Mouse (Mus musculus) layer of hippocampus, postnatal 14 days (tissue): ENCODE measurements around the gene Parvg. TPM values are rescaled to one million over a fixed set of nuclear protein-coding genes. Genes with fewer than 3 reads are reported as not detected.

ENCODE experiments used
- DNase-seq, 2 experiments: peaks; one replicate each; pipeline ENCODE4 v3.0.0; 2021 to 2022; ENCODE audit warnings: low spot score in 2 of 2, mixed read lengths in 1 of 2
- total RNA-seq, 2 experiments: library from RNA; stranded (reverse); gene quantifications; 2 replicates each; pipeline ENCODE4 v1.2.3; 2021

Parvg gene
- total RNA-seq, 2 experiments from 2014 or later, result 7.6 to 8.6 TPM

- no peak for DNase-seq
Observed at GRCm38 (mm10) chr15:84349915-84350738, 26.3 kb downstream of the Parvg start.

- DNase-seq, result no peak
Observed at GRCm38 (mm10) chr15:84351342-84351741, 27.5 kb downstream of the Parvg start.

- peak; percentile 81 to 84 for DNase-seq
Observed at GRCm38 (mm10) chr15:84351915-84352844, 28.4 kb downstream of the Parvg start.

- no peak for DNase-seq
Observed at GRCm38 (mm10) chr15:84355081-84355480, 31.3 kb downstream of the Parvg start.

- DNase-seq, result no peak
Observed at GRCm38 (mm10) chr15:84364746-84365145, 40.9 kb downstream of the Parvg start.

- DNase-seq, result no peak
Observed at GRCm38 (mm10) chr15:84365675-84366381, 42.0 kb downstream of the Parvg start.

- peak; percentile 47 to 67 for DNase-seq
Observed at GRCm38 (mm10) chr15:84366574-84366989, 42.8 kb downstream of the Parvg start.

- no peak for DNase-seq
Observed at GRCm38 (mm10) chr15:84367402-84367801, 43.6 kb downstream of the Parvg start.

- DNase-seq, result no peak
Observed at GRCm38 (mm10) chr15:84372801-84373200, 49.0 kb downstream of the Parvg start.

- DNase-seq, result no peak
Observed at GRCm38 (mm10) chr15:84378734-84379133, 54.9 kb downstream of the Parvg start.

- DNase-seq, result no peak
Observed at GRCm38 (mm10) chr15:84380181-84380580, 56.4 kb downstream of the Parvg start.

GRCm38 (mm10) chr15:84384066-84384465 is 60.2 kb downstream of the Parvg start:
- DNase-seq, result no peak

GRCm38 (mm10) chr15:84385995-84386565 is 62.3 kb downstream of the Parvg start:
- no peak for DNase-seq

- DNase-seq, result no peak
Observed at GRCm38 (mm10) chr15:84388698-84389131, 64.9 kb downstream of the Parvg start.

GRCm38 (mm10) chr15:84392131-84392530 is 68.3 kb downstream of the Parvg start:
- no peak for DNase-seq

Other genes with a start within 250 kb of the Parvg start
- gene Sult4a1, start 218.3 kb upstream of the Parvg start, total RNA-seq, result 100 to 1,000 TPM; 339 to 348 TPM
- not detected for gene Pnpla5, start 200.9 kb upstream of the Parvg start, total RNA-seq
- gene Pnpla3, start 156.2 kb upstream of the Parvg start, total RNA-seq, result 10 to 100 TPM in 1 of 2 experiments, 1 to 10 TPM in 1; 9.2 to 11.3 TPM
- gene Samm50, start 131.8 kb upstream of the Parvg start, total RNA-seq, result 10 to 100 TPM; 88.3 to 89.8 TPM
- 10 to 100 TPM; 56.7 to 57.8 TPM for gene Parvb, start 92.0 kb upstream of the Parvg start, total RNA-seq
- 10 to 100 TPM; 72.1 to 78.7 TPM for gene Shisal1, start 123.1 kb downstream of the Parvg start, total RNA-seq
- gene Rtl6, start 233.8 kb downstream of the Parvg start, total RNA-seq, result 10 to 100 TPM; 61.3 to 62.0 TPM